Mouse (Mus musculus) liver, embryonic 16.5 days (tissue): ENCODE results near the gene Zfp423. TPM values are rescaled to one million over a fixed set of nuclear protein-coding genes. Genes with fewer than 3 reads are reported as not detected.

Source experiments
- ATAC-seq: fragments of 200-750 bp; cut with Nextera tagmentation; 2 replicates; pipeline ENCODE4 v1.8.0; 2017; ENCODE audit warnings: low read depth, mild to moderate bottlenecking, moderate number of reproducible peaks, moderate library complexity
- H3K27ac ChIP-seq: fragments of 300-500 bp; sonication (generic); 2 replicates; pipeline ENCODE4 v1.5.1; 2014; ENCODE audit warnings: mild to moderate bottlenecking, low read length
- H3K27me3 ChIP-seq: fragments of 300-500 bp; sonication (generic); 2 replicates; pipeline ENCODE4 v1.6.1; 2014; ENCODE audit warnings: low read depth, low read length, mixed read lengths; ENCODE audit not compliant: control insufficient read depth, insufficient read depth
- H3K36me3 ChIP-seq: fragments of 300-500 bp; sonication (generic); 2 replicates; pipeline ENCODE4 v1.6.1; 2014; ENCODE audit warnings: mild to moderate bottlenecking; ENCODE audit not compliant: control insufficient read depth, insufficient read depth
- H3K4me1 ChIP-seq: fragments of 300-500 bp; sonication (generic); 2 replicates; pipeline ENCODE4 v1.6.1; 2014; ENCODE audit warnings: low read depth, low read length, mixed read lengths; ENCODE audit not compliant: control insufficient read depth
- H3K4me2 ChIP-seq: fragments of 300-500 bp; sonication (generic); 2 replicates; pipeline ENCODE4 v1.6.1; 2014; ENCODE audit warnings: low read depth, low read length, mixed read lengths
- H3K4me3 ChIP-seq: fragments of 300-500 bp; sonication (generic); 2 replicates; pipeline ENCODE4 v1.5.1; 2014; ENCODE audit warnings: low read depth, mild to moderate bottlenecking, low read length
- H3K9ac ChIP-seq: fragments of 300-500 bp; sonication (generic); 2 replicates; pipeline ENCODE4 v1.6.1; 2014; ENCODE audit warnings: low read depth, low read length
- H3K9me3 ChIP-seq: fragments of 300-500 bp; sonication (generic); replicated peaks from 2 replicates; pipeline ENCODE4 v1.6.1; 2016; ENCODE audit warnings: low read length; ENCODE audit not compliant: control insufficient read depth
- WGBS: fragments of 180-500 bp; shearing (Covaris S2); extraction: QIAGEN DNeasy Blood & Tissue Kit; methylation state at CpG from one replicate; pipeline ENCODE4 v1.1.7; 2014; ENCODE audit not compliant: insufficient replicate concordance; 5-methylcytosine and 5-hydroxymethylcytosine counted together
- polyA plus RNA-seq: library from polyadenylated mRNA; unstranded; fragments of >200 nt; fragmentation: Nextera tagmentation; extraction: Ambion mirVana; gene quantifications from 2 replicates; pipeline ENCODE4 v1.2.1, GENCODE M21; 2015

The Zfp423 gene
- polyA plus RNA-seq, 1 experiment from 2014 or later: 0.46 TPM

- Histone ChIP-seq H3K4me2 (no peak overlapping the region), H3K36me3 (no peaks in the 10 kb centered on the region), H3K4me1 (no peaks in the 10 kb centered on the region), H3K27me3 (no peaks in the 10 kb centered on the region), H3K27ac (no peak overlapping the region), H3K4me3 (no peak overlapping the region), H3K9ac (no peak overlapping the region), H3K9me3 (no peaks in the 10 kb centered on the region)
- ATAC-seq: no peak
- 75% methylated on average over 6 of the region's 6 CpGs for WGBS
Measured at GRCm38 (mm10) chr8:87711955-87712354, 247.4 kb downstream of the Zfp423 start.

DNA sequence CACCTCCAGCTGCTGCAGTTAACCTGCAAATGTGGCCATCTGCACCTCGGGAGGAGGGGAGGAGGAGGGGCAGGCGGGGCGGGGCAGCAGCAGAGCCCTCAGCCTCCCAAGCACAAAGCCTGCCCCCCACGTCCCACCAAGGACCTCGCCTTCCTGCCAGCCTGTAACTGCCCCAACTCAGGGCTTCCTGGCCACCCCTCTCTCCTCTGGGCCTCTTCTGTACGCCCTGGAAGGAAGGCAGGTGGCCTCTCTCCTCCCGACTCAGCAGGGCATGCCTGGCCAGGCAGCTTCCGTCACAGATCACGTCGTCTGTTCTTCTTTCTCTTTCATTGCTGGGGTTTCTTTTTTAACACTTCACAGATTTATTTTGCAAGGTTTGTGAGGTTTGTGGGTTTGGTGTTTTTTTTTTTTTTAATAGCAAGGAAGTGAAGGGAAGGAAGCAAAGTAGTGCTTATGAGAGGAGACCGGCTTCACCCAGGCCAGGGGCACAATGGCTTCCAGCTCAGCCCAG, 251.2 kb downstream of the Zfp423 start:
- H3K9ac ChIP-seq: no peak overlapping the region

GRCm38 (mm10) chr8:87707176-87707575, 252.2 kb downstream of the Zfp423 start:
- Histone ChIP-seq H3K9me3 (no peaks in the 10 kb centered on the region), H3K36me3 (no peaks in the 10 kb centered on the region), H3K27ac (no peak overlapping the region), H3K4me1 (no peaks in the 10 kb centered on the region), H3K4me2 (no peak overlapping the region), H3K27me3 (no peaks in the 10 kb centered on the region), H3K9ac (no peak overlapping the region), H3K4me3 (no peak overlapping the region)
- ATAC-seq: no peak
- 80% methylated on average over 17 of the region's 17 CpGs for WGBS

More for the DNA sequence above, 251.2 kb downstream of the Zfp423 start:
- Histone ChIP-seq H3K4me2 (no peak overlapping the region), H3K27me3 (no peaks in the 10 kb centered on the region), H3K36me3 (no peaks in the 10 kb centered on the region), H3K4me3 (no peak overlapping the region), H3K27ac (no peak overlapping the region), H3K9me3 (no peaks in the 10 kb centered on the region), H3K4me1 (no peaks in the 10 kb centered on the region)
- ATAC-seq: no peak
- 10% methylated on average over 11 of the region's 11 CpGs for WGBS

- ATAC-seq: no peak
- Histone ChIP-seq H3K9me3 (no peaks in the 10 kb centered on the region), H3K36me3 (no peaks in the 10 kb centered on the region), H3K27ac (no peak overlapping the region), H3K4me1 (no peaks in the 10 kb centered on the region), H3K27me3 (no peaks in the 10 kb centered on the region), H3K4me2 (no peak overlapping the region), H3K9ac (no peak overlapping the region), H3K4me3 (no peak overlapping the region)
- 68% methylated on average over 3 of the region's 3 CpGs for WGBS
Measured at GRCm38 (mm10) chr8:87704756-87705155, 254.6 kb downstream of the Zfp423 start.

DNA sequence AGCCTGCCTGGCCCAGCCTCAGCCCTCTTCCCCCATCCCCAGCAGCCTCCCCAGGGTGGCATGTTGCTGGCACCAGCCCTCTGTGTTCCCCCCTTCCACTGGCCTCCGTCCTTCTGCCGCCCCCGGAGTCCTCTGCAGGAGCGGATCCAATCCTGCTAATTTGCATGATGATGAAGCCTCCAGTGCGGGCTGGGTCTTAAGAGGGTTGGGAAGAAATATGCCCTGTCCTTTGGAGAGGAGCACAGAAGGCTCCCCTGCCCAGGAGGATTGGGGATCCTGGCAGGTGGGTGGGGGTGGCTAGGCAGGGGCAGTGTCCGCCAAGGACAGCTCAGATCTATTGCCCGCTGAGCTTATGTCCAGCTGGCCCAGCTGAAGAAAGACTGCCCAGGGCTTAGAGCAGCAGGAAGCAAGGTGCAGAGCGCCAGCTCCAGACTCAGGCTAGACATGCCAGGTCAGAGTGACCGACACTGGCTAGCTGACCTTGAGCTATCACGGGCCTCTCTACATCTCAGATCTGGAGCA, 256.5 kb downstream of the Zfp423 start:
- 61% methylated on average over 10 of the region's 10 CpGs for WGBS
- Histone ChIP-seq H3K27me3 (no peaks in the 10 kb centered on the region), H3K9ac (no peak overlapping the region), H3K27ac (no peak overlapping the region), H3K9me3 (no peaks in the 10 kb centered on the region), H3K4me2 (no peak overlapping the region), H3K4me3 (no peak overlapping the region), H3K36me3 (no peaks in the 10 kb centered on the region), H3K4me1 (no peaks in the 10 kb centered on the region)
- no peak for ATAC-seq

DNA sequence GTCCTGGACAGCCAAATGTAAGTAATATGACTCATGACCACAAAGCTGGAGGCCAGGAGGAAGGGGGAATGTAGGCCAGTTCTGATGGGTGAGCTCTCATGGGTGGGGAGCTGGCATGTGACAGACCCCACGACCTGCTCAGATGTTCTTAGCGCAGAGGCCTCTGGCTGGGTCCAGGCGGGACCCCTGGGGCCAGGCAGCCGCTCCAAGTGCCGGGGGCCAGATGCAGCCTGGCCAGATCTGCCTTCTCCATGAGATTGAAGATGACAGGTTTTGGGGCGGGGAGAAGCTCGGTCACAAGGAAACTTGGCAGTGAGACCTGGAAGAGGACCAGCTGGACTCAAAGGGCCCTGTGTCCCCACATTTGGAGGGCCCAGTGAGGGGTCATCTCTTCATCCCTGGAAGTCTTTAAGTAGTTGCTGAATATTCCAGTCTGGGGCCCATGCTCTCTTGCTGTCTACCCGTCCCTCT, 257.3 kb downstream of the Zfp423 start:
- Histone ChIP-seq H3K4me1 (no peaks in the 10 kb centered on the region), H3K9ac (no peak overlapping the region), H3K4me3 (no peak overlapping the region), H3K4me2 (no peak overlapping the region), H3K27me3 (no peaks in the 10 kb centered on the region), H3K36me3 (no peaks in the 10 kb centered on the region), H3K27ac (no peak overlapping the region), H3K9me3 (no peaks in the 10 kb centered on the region)
- 63% methylated on average over 8 of the region's 8 CpGs for WGBS
- ATAC-seq: no peak

DNA sequence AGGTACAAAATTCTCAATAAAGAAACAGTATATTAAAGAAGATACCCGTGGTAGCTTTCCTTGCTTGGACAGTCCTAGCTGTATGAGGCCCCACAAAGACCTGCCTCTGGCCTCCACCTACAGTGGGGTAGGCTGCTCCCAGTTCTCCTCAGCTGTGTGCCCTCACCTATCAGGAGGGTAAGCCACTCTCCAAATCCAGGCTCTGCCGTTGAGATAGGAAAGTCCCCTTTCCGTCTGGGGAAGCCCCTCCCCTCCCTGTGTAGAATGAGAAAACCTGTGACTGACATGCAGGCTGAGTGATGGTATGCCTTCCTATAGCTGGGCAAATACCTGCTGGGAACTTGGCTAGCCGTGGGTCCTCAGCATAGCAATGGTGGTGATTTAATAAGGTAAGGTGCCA, 257.8 kb downstream of the Zfp423 start:
- no peak overlapping the region for H3K4me2 ChIP-seq
- no peaks in the 10 kb centered on the region for H3K9me3 ChIP-seq
- H3K36me3 ChIP-seq: no peaks in the 10 kb centered on the region
- no peaks in the 10 kb centered on the region for H3K4me1 ChIP-seq
- no peak overlapping the region for H3K4me3 ChIP-seq
- H3K9ac ChIP-seq: no peak overlapping the region
- H3K27ac ChIP-seq: no peak overlapping the region
- no peak for ATAC-seq
- no peaks in the 10 kb centered on the region for H3K27me3 ChIP-seq
- 50% methylated on average over 4 of the region's 4 CpGs for WGBS

DNA sequence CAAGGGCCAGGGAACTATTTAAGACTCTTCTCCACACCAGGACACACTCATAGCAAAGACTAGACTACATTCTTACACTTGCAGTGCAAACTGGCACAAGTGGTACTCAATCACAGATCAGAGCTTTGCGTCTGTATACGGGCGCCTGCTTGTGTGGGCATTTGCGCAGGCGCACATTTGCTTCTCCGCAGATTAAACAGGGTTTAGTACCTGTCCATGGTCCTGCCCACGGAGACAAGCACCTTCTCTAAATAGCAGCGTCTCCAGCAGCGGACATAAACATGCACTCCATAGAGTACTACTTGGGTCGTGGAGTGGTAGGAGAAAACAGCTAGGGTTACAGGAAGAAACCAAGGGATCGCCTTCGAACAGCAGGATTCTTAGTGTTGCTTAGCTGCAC, 259.1 kb downstream of the Zfp423 start:
- no peaks in the 10 kb centered on the region for H3K9me3 ChIP-seq
- H3K4me1 ChIP-seq: no peaks in the 10 kb centered on the region
- H3K4me2 ChIP-seq: no peak overlapping the region
- 33% methylated on average over 12 of the region's 12 CpGs for WGBS
- no peak overlapping the region for H3K9ac ChIP-seq
- ATAC-seq: no peak
- no peak overlapping the region for H3K27ac ChIP-seq
- no peaks in the 10 kb centered on the region for H3K36me3 ChIP-seq
- H3K4me3 ChIP-seq: no peak overlapping the region
- no peaks in the 10 kb centered on the region for H3K27me3 ChIP-seq

DNA sequence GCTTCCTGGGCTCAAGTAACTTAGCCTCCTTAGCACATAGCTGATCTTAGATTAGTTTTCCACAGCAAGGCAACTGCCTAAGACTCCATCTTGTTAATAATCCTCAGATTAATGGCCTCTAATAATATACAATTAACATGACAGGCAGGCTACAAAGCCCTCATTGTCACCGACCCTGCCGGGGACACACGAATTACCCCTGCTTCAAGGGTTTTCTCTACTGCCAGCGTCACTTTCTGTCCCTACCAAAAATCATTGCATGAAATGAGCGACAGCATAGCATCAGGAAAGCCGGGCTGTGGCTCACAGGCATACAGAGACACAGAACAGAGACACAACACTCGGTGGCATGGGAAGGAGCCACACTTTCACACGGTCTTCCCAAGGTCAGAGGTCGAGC, 262.3 kb downstream of the Zfp423 start:
- Histone ChIP-seq H3K4me3 (no peak overlapping the region), H3K27ac (no peak overlapping the region), H3K9ac (no peak overlapping the region), H3K4me2 (no peak overlapping the region), H3K27me3 (no peaks in the 10 kb centered on the region), H3K4me1 (no peaks in the 10 kb centered on the region), H3K9me3 (no peaks in the 10 kb centered on the region), H3K36me3 (no peaks in the 10 kb centered on the region)
- no peak for ATAC-seq
- 52% methylated on average over 9 of the region's 9 CpGs for WGBS
